Mouse (Mus musculus) heart, postnatal 0 days (tissue): ENCODE results near the gene Mutyh.

Experiments
- CTCF ChIP-seq: IDR thresholded peaks from 2 replicates; pipeline ENCODE4 v1.5.1; 2016; ENCODE audit warnings: antibody characterized with exemption, control low read depth, low read depth
- EP300 ChIP-seq: IDR thresholded peaks from 2 replicates; pipeline ENCODE4 v1.6.1; 2016; ENCODE audit warnings: antibody characterized with exemption, low read depth

DNA sequence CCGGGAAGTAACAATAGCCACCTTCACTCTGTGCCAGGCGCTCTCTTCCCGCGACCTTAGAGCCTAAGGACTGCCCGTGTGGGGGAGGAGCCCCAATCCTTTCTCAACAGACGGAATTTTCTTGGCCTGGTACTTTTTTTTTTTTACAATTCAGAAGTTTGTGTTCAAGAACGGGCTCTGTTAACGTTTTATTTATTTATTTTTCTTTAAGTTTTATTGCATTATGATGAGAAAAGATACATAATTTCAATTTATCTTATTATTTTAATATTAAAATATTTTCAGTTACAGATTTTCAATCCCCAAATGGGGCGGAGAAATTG is 14.1 kb downstream of the Mutyh start, which contains the start of gene Hpdl:
- TF ChIP-seq EP300 (no peak), CTCF (no peak)
